Mouse (Mus musculus): ENCODE results near the gene Efl1. TPM values are rescaled to one million over a fixed set of nuclear protein-coding genes. Genes with fewer than 3 reads are reported as not detected.
A peak's percentile ranks its signal among the peaks of the same experiment; 100 is the strongest.

Efl1 gene
- total RNA-seq (2021): 10 to 100 TPM; 17.4 to 19.3 TPM

DNA sequence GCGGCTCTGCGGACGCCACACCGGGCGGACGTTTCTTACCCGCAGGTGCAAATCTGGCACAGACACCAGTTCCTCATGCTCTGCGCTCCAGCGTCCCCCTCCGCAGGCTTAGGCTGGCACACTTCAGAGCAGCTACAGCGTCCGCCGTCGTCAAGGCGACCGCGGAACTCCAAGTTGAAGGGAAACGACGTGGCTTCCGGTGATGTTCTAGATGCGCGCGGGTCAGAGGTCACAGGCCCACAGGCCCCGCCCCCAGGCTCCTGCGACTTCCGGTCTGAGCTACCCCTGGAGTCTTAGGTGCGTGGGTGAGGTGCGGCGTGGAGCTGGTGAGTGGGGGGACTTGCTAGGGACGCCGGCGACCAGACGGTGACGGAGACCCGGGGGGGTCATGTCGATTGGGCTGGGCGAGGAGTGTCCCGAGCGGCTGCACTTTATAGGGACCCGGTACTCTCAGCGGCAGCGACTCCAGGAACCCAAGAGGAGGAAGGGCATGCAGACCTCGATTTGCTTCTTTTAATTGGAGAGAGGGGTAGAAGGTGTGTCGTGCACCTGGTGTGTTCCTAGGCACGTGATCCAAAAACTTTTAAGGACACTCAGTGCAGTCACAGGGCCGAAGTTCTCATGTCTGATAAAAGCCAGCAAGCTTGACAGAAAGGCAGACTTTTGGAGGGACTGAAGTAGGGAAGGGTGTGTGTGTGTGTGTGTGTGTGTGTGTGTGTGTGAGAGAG, at the start of gene Efl1, which contains the start of gene Saxo2:
Efl1 (plus strand) TSS at position 262 of the 728 bp plus-strand sequence.
Saxo2 (minus strand) TSS at position 176 of the 728 bp plus-strand sequence.
- peak; percentile 93 for DNase-seq

DNA sequence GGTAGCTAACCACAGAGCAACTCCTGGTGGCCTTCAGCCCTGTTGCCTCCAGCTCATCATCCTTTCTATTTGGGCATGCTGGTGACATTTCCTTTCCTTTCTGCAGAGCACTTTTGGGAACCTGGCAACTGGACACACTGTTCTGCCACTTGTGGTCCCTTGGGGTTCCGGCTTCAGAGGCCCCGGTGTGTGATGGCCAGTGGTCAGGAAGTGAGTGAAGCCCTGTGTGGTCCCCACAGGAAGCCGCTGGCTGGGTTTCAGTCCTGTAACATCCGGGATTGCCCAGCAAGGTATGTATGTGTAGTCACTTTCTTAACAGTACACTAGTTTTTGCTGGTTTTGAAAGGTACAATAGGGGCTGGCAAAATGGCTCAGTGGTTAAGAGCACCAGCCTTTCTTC, 46.4 kb upstream of the Efl1 start:
- no peak for DNase-seq

DNA sequence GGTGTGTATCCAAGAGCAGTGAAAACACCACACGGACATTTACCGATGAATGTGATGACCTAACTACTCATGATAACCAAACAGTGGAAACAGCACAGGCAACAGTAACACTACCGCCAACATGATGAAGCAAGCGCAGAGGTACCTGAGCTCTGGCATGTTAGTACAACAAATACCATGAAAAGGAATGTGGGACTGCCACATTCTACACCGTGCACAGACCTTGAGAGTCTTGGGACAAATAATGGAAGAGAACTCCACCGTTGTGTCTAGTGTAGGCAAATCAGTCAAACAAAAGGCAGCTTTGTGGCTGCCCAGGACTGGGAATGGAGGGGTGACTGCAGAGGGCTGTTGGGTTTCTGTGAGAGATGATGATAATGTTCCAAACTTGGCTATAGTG, 43.0 kb upstream of the Efl1 start:
- DNase-seq: no peak

DNA sequence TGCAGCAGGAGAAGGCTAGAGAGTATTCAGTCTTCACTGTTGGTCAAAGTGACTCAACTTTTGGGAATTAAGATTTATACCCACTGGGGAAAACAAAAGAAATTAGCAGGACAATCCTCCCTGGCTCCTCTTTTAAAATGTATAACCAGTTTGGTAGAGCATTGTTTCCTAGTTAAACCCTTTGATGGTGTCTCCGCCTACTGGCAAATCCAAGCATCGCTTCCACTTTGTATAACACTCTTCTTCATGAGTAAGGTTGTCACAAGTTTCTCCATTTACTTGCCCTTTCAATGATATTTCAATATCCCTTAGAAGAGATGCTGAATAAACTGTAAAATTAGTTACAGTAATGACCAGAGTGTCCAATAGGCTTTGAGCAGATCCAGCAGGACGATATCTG, 38.8 kb upstream of the Efl1 start:
- DNase-seq: no peak

DNA sequence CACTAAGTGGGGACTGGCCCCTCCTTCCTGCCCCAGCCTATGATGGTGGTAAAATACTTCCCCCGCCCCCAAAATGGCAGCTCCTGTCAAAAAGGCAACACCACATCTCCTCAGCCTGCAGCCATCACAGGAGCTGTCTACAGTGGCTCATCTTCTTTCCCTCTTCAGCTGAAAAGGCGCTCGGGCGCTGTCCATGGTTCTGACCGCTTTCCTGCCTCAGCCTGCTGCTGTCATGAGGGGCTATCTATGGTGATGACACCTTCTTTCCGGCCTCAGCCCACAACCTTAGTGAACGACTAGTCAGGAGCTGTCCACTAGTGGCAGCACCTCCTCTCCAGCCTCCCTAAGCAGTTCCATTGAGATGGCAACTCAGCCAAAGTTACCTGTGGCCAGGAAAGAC, 23.1 kb upstream of the Efl1 start:
- DNase-seq: no peak

DNA sequence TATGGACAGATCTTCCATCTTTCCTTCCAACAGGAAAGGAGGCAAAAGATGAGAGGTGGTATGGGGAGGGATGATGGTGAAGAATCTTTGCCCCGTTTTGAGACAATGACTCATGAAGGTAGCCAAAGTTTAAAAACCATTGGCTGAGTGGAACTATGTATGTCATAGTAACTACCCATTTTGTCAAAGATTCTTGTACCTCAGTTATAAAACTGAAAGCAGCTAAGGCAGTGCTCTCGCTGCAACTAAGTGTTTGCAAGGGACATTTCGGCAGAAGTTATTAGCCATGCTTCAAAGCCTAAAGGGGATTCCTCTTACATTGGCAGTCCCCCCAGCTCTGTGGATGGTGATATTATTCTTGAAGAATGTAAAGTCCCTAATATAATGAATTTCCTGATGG, 1.2 kb upstream of the Efl1 start:
- DNase-seq: no peak

DNA sequence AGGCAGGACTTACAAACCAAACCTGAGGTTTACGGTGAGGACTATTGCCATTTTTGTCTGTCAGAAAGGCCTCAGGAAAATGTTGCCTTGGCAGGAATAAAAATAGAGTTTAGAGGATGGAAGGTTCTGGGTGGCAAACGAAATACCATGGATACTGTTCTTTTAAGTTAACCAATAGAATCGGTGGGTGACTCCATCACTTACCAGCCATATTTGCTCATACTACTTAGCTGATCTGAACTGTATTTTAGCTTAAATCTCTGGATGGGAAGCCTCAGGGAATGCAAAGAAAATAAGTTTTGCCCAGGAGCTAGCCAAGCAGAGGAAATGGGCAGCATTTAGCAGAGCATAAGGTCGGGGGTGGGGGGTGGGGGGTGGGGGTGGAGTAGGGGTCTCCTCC, 505 bp upstream of the Efl1 start:
- no peak for DNase-seq

DNA sequence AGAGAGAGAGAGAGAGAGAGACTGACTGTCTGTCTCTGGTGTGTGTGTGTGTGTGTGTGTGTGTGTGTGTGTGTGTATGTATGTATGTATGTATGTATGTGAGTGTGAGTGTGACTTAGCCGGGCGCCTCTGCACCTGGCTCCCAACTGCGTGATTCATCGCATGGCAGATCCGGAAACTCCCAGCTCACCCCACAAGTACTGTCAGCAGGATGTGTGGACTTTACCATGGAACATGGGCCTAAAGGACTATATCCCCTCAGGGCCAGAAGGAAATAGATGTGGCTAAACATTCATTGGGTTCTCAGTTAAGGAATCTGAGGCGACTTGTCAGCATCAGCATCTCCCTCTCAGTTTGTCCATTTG, 649 bp downstream of the Efl1 start:
- DNase-seq: no peak

DNA sequence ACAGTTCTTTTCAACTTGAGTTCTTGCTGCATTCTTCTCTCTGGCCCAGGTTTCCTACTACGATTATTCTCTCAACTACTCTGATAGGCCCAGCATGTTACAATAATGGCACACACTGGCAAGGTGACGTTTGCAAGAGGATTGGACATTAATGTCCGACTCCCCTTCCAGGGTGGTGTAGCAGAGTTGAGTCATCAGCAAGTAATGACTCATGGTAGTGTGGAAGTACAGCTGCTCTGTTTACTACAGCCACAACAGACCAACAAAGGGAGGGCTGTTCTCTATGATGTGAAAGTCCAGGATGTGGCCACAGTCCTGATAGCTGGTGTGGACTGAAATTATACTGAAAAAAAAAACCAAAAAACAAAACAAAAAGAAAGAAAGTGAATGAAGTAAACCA, 16.2 kb downstream of the Efl1 start:
- no peak for DNase-seq

DNA sequence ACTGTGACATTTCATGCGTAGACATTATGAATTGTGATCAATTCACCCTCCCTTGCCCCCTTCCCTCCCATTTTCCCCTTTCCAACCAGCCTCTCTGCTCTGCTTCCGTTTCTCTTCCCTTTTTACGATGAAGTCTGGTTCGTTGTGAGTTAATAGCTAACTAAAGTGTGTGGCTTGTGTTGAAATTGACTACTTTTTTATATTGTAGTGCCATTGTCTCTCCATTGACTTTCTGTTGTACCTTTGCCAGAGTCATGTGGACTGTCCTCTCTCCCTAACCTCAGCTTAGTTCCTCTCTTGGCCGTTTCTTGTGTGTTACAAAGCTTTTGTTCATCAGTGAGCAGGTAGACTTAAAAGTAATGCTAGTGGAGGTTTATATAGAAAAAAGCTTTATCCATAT, 27.6 kb downstream of the Efl1 start:
- DNase-seq: no peak

DNA sequence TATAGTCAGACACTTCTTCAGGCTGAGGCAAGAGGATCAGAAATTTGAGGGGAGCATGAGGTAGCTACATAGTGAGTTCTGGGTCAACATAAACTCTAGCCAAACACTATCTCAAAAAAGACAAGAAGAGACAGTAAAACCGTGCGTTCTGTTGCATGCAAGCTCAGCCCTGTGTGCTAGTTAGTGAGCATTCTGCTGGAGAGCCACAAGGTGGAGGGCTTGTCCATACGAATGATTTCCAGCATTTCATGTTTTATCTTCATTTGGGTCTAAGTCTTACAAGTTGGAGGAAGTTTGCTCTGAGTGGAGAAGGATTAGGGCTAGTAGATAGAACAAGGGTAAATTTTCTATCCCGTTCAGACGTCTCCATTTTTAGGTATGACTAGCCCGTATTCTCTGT, 28.4 kb downstream of the Efl1 start:
- DNase-seq: no peak

DNA sequence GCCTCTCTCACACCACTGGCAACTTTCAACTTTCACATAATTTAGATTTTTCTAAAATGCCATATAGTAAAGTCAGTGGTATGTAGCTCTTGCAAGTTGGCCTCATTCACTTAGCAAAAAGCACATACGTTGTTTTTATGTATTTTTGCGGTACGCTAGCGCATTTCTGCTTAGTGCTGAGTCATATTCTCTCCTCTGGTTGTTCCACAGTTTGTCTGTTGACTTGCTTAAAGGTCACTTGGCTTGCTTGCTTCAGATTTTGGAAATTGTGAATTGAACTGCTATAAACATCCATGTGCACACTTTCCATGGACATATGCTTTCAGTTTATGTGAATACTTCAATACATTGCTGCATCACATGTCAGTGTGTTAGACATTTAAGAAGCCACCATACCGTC, 31.5 kb downstream of the Efl1 start:
- no peak for DNase-seq

DNA sequence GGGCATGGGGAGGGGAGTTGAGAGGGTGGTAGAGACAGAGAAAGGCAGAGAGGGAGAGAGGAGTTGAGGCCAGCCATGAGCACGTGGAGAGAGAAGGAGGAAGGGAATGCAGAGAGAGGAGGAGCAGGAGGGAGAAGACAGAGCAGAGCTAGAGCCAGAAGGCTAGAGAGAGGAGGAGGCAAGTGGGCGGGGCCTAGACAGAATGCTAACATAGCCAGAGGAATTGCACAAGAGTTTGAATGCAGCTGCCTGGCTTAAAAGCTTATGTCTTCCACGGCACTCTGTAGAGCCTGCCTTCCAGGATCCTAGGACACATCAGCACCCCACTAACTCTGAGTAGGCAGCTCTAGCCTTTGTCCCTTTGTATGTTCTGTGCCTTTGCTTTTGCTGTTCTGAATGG, 40.3 kb downstream of the Efl1 start:
- DNase-seq: peak in 1 of 2 experiments; percentile 37

DNA sequence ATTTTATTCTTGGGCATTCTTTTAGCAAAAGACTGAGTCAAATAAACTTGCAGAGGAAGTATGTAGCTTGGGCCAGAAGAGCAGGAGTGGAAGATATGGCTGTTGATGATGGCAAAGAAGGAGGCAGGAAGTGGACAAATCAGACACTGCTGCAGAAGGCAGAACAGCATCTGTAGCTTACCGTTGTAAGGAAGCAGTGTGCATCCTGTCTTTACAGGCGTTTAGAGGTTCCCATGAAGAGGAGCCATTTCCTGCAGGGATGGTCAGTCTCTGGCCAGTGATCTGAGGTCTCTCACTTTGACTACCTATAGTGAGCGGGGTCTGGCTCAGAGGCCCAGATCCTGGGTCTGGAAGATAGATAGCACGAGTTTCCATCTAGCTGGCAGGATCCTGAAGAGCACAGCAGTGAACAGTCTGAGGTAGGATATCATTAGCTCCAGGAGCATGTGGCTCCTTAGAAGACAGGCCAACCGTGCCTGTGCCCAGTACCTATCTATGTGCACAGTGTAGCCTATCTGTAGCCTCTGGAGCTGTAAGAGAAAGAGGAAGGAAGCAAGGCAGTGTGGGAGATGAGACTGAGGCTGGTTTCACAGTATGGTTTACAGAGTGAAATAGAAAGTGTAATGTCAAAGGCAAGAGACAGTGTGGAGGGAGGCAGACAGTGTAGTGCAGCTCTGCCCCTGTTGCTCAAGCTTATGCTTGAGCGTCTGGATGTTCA, 42.8 kb downstream of the Efl1 start:
- no peak for DNase-seq

DNA sequence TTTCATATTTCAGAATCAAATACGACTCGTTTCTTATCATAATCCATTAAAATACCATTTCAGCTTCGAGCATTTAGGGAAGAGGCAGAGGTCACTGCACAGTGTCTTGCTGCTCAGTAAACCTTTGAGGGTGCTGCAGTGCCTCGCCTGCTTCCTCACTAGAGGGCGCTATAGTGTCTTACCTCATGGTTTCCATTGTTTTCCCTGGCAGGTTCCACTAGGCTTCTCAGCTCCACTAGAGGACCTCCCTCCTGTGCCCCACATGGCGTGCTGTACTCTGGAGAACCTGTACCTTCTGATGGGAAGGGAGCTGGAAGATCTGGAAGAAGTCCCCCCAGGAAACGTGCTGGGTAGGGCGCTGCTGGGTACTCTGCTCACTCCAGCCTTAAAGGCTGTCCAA, 49.3 kb downstream of the Efl1 start:
- no peak for DNase-seq

DNA sequence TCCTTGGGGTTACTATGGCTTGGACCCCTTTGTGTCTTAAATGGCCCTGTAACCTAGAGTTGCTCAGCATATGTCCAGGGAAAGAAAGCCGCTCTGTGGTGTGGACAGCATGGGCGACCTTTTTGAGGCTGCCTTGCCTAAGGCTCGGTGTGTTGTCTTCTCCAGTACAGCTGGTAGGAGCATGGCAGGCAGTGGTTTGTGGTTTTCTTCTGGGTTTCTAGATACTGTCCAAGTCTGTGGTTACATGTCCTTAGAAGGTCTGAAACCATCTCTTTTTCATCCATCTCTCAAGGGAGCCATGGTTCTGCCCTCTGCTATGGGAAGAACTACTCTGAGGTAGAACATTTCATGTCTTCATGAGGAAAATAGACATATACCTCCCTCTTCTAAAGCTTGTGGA, 50.6 kb downstream of the Efl1 start:
- no peak for DNase-seq

DNA sequence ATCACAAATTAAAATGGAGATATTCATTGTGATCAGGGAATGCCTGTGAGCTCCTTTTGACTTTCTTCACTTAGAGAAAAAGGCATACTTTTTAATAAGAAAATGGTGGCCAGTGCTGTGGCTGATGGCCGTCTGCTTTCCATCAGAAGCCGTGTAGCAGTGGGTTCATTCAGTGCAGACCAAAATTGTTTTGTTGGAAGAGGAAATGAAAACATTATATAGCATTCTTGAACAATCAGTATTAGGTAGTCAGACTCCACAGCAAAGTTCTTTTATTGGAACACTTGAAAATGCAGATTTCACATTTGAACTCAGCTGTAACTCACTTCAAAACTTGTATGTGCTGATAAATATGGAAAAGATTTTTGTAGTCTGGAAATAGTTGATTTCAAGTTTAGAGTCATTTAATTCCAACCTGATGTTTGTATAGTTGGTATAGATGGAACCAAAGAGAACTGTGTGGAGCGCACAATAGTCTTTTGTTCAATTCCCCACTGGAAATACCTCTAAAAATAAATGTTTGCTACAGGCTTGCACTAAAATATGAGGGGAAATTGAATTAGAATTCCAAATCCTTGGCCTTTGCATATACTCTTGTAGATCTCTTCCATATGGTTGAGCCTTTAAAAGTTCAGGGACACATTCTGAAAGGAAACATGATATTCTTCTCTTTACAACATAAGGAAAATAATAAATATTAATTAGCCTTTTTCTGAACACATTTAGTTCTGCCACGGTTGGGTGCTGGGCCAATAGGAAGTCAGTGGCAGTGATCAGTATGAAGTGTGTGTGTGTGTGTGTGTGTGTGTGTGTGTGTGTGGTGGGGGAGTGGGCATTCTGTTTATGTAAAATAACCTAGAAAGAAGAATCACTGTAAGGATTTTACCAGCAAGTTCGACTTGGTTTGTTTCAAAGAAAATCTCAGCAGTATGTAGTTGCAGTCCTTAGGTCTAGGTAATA, 54.2 kb downstream of the Efl1 start:
- no peak for DNase-seq

DNA sequence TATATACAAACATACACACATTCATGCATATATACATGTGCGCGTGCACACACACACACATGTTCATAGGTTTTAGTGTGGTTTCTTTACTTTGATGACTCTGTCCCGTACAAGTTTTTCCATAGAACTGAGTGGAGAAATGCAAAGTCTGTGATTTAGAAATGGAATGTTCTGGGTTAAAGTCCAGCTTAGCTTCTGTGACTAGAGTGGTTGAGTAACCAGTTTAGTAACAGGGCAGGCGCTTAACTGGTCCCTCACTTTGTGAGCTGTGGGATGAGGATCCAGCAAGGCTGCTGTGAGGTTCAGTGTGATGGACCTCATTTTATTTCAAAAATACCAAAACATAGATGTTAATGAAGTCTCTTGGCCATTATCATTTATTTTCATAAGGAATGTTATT, 60.8 kb downstream of the Efl1 start:
- DNase-seq: no peak

DNA sequence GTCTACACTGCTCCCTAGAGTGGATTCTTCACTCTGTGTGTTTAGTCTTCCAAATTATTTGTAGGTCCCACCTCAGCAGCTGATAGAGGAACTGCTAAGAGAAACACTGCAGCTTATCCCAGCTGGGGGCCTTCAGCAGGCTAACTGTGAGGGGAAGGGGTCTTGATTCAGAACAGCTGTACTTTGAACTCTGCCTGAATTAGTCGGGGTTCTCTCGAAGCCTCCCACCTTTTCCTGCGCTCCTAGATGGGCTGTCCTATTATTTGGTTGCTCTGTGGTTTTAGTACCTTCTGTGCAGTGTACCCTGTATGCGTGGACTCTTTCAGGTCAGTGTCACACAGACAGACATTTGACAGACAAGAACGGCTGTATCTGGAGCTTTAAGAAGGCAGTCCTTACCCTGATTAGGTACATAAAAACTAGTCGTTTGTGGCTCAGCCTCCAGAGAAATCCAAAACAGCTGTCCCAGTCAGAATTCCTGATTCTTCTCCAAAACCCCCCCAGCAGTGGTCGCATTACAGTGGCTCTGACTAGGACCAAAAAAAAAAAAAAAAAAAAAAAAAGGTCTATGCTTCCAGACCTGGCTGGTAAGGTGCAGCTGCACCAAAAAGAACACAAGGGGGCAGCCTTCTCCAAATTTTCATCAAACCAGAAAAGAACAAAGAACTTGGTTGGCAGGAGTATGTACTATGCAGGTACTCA, 66.9 kb downstream of the Efl1 start:
- DNase-seq: peak; percentile 28 to 35

DNA sequence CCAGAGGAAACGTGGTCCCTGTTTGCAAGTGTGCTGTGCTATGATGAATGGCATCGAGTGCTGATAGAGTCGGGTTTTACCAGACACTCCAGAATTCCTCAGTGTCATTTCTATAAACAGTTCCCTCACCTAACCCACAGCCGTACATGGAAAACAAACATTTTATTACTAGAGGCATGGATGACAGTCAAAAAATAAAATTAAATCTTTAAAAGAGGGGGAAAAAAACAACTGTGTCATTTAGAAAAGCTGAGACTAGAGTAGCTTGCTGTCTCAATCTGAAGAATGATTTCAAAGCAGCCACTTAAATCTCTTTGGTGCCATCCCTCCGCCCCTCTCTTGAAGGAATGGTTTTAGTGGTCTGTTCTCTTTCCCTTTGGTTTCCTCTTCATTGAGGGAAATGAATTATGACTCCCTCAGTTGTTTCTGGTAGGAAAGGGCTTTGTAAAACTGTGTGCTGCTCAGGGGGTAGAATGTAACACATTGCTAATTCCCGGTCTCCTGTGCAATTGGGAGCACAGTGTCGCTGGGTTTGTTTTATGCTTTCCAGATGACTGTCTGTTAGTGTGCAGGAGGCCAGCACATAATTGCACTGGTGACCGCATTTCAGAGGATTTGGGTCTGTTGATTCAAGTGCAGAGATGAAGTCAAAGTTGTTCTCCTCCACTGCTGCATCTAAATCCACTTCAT, 67.6 kb downstream of the Efl1 start:
- DNase-seq: no peak

DNA sequence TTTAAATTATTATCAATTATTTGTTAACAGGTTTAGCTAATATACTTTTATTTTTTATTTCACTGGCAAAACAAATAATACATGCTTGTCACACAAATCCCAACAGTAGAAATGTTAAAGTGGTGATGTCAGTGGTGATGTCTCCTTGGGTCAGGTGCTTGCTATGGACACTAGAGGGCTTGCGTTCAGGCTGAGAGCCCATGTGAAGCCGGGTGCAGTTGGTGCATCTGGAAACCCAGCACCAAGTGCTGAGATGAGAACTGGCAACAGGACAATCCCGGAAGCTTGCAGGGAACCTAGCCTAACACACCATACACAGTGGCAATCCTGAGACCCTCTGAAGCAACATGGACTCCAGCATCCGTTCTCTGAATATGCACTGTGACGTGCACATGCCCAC, 70.9 kb downstream of the Efl1 start:
- DNase-seq: no peak

DNA sequence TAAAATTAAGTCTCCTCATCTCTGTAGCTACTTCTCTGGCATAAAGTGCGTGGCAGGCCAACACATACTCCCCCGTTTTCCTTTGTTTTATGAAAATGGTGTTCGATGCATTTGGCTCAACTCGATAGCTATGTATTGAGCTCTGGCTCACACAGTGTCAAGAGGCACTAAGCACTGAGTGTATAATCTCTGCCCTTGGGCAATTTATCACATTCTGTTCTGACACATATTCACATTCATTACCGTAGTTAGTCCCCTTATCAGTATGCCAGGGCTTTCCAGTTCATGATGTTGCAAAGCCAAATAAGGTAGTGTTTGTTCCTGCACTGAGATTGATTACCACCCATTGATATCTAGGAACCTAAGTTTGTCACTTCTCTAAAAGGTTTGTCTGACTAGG, 71.3 kb downstream of the Efl1 start:
- DNase-seq: no peak
